In genomic region chr16:31452467-31452866, GRCm38 (mm10) we compare ENCODE assay signal across 25 mouse cellular contexts. TPM values are rescaled to one million over a fixed set of nuclear protein-coding genes. Genes with fewer than 3 reads are reported as not detected.
DNase-seq lines count a peak whose midpoint lies in the region; ATAC-seq and TF ChIP-seq lines count a peak whose summit lies in the region.
"Had no signal": no experiment of that assay in that cellular context is flagged by ENCODE, and none has a peak within 500 bp of the region (broad histone marks: within the 10 kb centered on the region; RNA-seq: fewer than 3 reads in every experiment).

No protein-coding gene starts in this region.

- DNase-seq in kidney, postnatal 0 days (ENCODE audit: low spot score) = peak; percentile 33
- no peak for DNase-seq in kidney, adult 8-10 months
- no peak for DNase-seq in cerebellum, adult 18-20 months
- no peak for DNase-seq in midbrain, postnatal 0 days (ENCODE audit: low spot score)
- DNase-seq: cerebellum, adult 11 months; cerebellum, postnatal 10 days; gastrocnemius, postnatal 10 days; heart, postnatal 4 days; kidney, adult 11 months; lung, adult 18-20 months; lung, postnatal 14 days; right cerebral cortex, adult 18-20 months; right cerebral cortex, postnatal 4 days; thymus, postnatal 25 days had no signal

- H3K4me3 ChIP-seq in hindbrain, embryonic 12.5 days = no peak overlapping the region
- no peak overlapping the region for H3K4me3 ChIP-seq in hindbrain, embryonic 16.5 days (ENCODE audit: low read length)
- H3K4me3 ChIP-seq in kidney, postnatal 0 days (replicated peaks; ENCODE audit: low read depth, low read length) = no peak overlapping the region
- H3K4me3 ChIP-seq in intestine, postnatal 0 days (ENCODE audit: low read depth, low read length) = no peak overlapping the region
- no peak overlapping the region for H3K4me3 ChIP-seq in midbrain, postnatal 0 days (ENCODE audit: low read depth, low read length)
- H3K4me3 ChIP-seq: embryonic facial prominence, embryonic 13.5 days; heart, embryonic 10.5 days; hindbrain, embryonic 15.5 days; neural tube, embryonic 15.5 days had no signal

- WGBS in hindbrain, embryonic 12.5 days = 77% methylated on average over 5 of the region's 7 CpGs
- WGBS in hindbrain, embryonic 16.5 days = 76% methylated on average over 5 of the region's 7 CpGs
- WGBS in kidney, postnatal 0 days = 61% methylated on average over 5 of the region's 7 CpGs
- 56% methylated on average over 6 of the region's 7 CpGs for WGBS in intestine, postnatal 0 days
- 74% methylated on average over 6 of the region's 7 CpGs for WGBS in midbrain, postnatal 0 days

- no peak overlapping the region for H3K9ac ChIP-seq in hindbrain, embryonic 12.5 days
- no peak overlapping the region for H3K9ac ChIP-seq in hindbrain, embryonic 16.5 days (ENCODE audit: low read depth, low read length)
- H3K9ac ChIP-seq in kidney, postnatal 0 days (ENCODE audit: low read depth, low read length) = no peak overlapping the region
- no peak overlapping the region for H3K9ac ChIP-seq in intestine, postnatal 0 days (ENCODE audit: low read depth, low read length)
- H3K9ac ChIP-seq in midbrain, postnatal 0 days (replicated peaks; ENCODE audit: low read length, poor library complexity, severe bottlenecking) = no peak overlapping the region
- H3K9ac ChIP-seq: embryonic facial prominence, embryonic 13.5 days; hindbrain, embryonic 15.5 days; neural tube, embryonic 15.5 days had no signal

- ATAC-seq in hindbrain, embryonic 12.5 days (ENCODE audit: low FRiP score) = 0 out of 2 replicates have a peak, but pooled peaks have one; percentile 29
- ATAC-seq in hindbrain, embryonic 16.5 days = no peak
- ATAC-seq in kidney, postnatal 0 days (replicated peaks; ENCODE audit: low FRiP score, low read depth) = peak; percentile 18
- peak; percentile 31; the same call in 1 of the 2 replicates for ATAC-seq in intestine, postnatal 0 days
- ATAC-seq in midbrain, postnatal 0 days (ENCODE audit: low FRiP score) = no peak
- ATAC-seq: CD4-positive, CD25-positive, alpha-beta regulatory T cell, adult 4 months; forebrain, embryonic 16.5 days had no signal

- no peak for TF ChIP-seq CTCF in kidney, postnatal 0 days (IDR thresholded peaks at IDR 0.05; ENCODE audit: low read depth)
- no peak for TF ChIP-seq CTCF in intestine, postnatal 0 days (IDR thresholded peaks at IDR 0.05; ENCODE audit: low read depth)
- no peak for TF ChIP-seq CTCF in midbrain, postnatal 0 days (IDR thresholded peaks at IDR 0.05)

- H3K27ac ChIP-seq in hindbrain, embryonic 12.5 days = no peak overlapping the region
- H3K27ac ChIP-seq in hindbrain, embryonic 16.5 days (ENCODE audit: low read depth, low read length) = no peak overlapping the region
- H3K27ac ChIP-seq in kidney, postnatal 0 days = 0 out of 2 replicates have a peak overlapping the region, but pooled peaks have one; percentile 25
- peak overlapping the region; percentile 35; the same call in 1 of the 2 replicates for H3K27ac ChIP-seq in intestine, postnatal 0 days (ENCODE audit: low read depth, low read length)
- no peak overlapping the region for H3K27ac ChIP-seq in midbrain, postnatal 0 days (ENCODE audit: low read depth, low read length)
- H3K27ac ChIP-seq: embryonic facial prominence, embryonic 13.5 days; heart, embryonic 10.5 days; hindbrain, embryonic 15.5 days; neural tube, embryonic 15.5 days had no signal

- peaks cover 28% of the 10 kb centered on the region for H3K36me3 ChIP-seq in hindbrain, embryonic 12.5 days
- H3K36me3 ChIP-seq in hindbrain, embryonic 16.5 days (ENCODE audit: control insufficient read depth, insufficient read depth, low read length) = peaks cover 19% of the 10 kb centered on the region
- no peaks in the 10 kb centered on the region for H3K36me3 ChIP-seq in kidney, postnatal 0 days (ENCODE audit: insufficient read depth, low read length)
- peaks cover 51% of the 10 kb centered on the region; the same call in 1 of the 2 replicates for H3K36me3 ChIP-seq in intestine, postnatal 0 days (ENCODE audit: control insufficient read depth, insufficient read depth)
- peaks cover 63% of the 10 kb centered on the region for H3K36me3 ChIP-seq in midbrain, postnatal 0 days (ENCODE audit: insufficient read depth, low read length)
- H3K36me3 ChIP-seq: heart, embryonic 10.5 days had no signal

- H3K4me1 ChIP-seq in hindbrain, embryonic 12.5 days = no peaks in the 10 kb centered on the region
- no peaks in the 10 kb centered on the region for H3K4me1 ChIP-seq in hindbrain, embryonic 16.5 days (ENCODE audit: control insufficient read depth, insufficient read depth, low read depth, low read length)
- peaks cover 9% of the 10 kb centered on the region; the same call in 1 of the 2 replicates for H3K4me1 ChIP-seq in kidney, postnatal 0 days (replicated peaks; ENCODE audit: insufficient read depth, low read length)
- peaks cover 18% of the 10 kb centered on the region for H3K4me1 ChIP-seq in intestine, postnatal 0 days (replicated peaks; ENCODE audit: control insufficient read depth, insufficient read depth, low read length)
- H3K4me1 ChIP-seq in midbrain, postnatal 0 days (ENCODE audit: insufficient read depth, low read length) = no peaks in the 10 kb centered on the region
- H3K4me1 ChIP-seq: hindbrain, embryonic 15.5 days; neural tube, embryonic 15.5 days had no signal

- H3K27me3 ChIP-seq in hindbrain, embryonic 12.5 days = no peaks in the 10 kb centered on the region
- H3K27me3 ChIP-seq in hindbrain, embryonic 16.5 days (replicated peaks; ENCODE audit: control insufficient read depth, insufficient read depth, low read length) = no peaks in the 10 kb centered on the region
- H3K27me3 ChIP-seq in kidney, postnatal 0 days (ENCODE audit: insufficient read depth, low read length) = no peaks in the 10 kb centered on the region
- no peaks in the 10 kb centered on the region for H3K27me3 ChIP-seq in intestine, postnatal 0 days (replicated peaks; ENCODE audit: control insufficient read depth, insufficient read depth, low read length)
- H3K27me3 ChIP-seq in midbrain, postnatal 0 days (ENCODE audit: insufficient read depth, low read length) = no peaks in the 10 kb centered on the region
- H3K27me3 ChIP-seq: embryonic facial prominence, embryonic 13.5 days; hindbrain, embryonic 15.5 days; neural tube, embryonic 15.5 days had no signal

- H3K4me2 ChIP-seq in hindbrain, embryonic 12.5 days (replicated peaks) = no peak overlapping the region
- no peak overlapping the region for H3K4me2 ChIP-seq in hindbrain, embryonic 16.5 days (ENCODE audit: low read length)
- H3K4me2 ChIP-seq in kidney, postnatal 0 days (ENCODE audit: low read length) = peak overlapping the region; percentile 32; the same call in 1 of the 2 replicates
- no peak overlapping the region for H3K4me2 ChIP-seq in intestine, postnatal 0 days (replicated peaks; ENCODE audit: low read depth)
- no peak overlapping the region for H3K4me2 ChIP-seq in midbrain, postnatal 0 days (ENCODE audit: low read depth, low read length, poor library complexity, severe bottlenecking)
- H3K4me2 ChIP-seq: embryonic facial prominence, embryonic 13.5 days; hindbrain, embryonic 15.5 days; liver, embryonic 11.5 days; midbrain, embryonic 11.5 days; neural tube, embryonic 15.5 days had no signal

- H3K9me3 ChIP-seq in hindbrain, embryonic 12.5 days (replicated peaks) = no peaks in the 10 kb centered on the region
- no peaks in the 10 kb centered on the region for H3K9me3 ChIP-seq in hindbrain, embryonic 16.5 days (ENCODE audit: control insufficient read depth, low read length)
- no peaks in the 10 kb centered on the region for H3K9me3 ChIP-seq in kidney, postnatal 0 days (replicated peaks; ENCODE audit: low read length)
- H3K9me3 ChIP-seq in intestine, postnatal 0 days (ENCODE audit: control insufficient read depth) = no peaks in the 10 kb centered on the region
- H3K9me3 ChIP-seq in midbrain, postnatal 0 days (ENCODE audit: low read length) = no peaks in the 10 kb centered on the region
- H3K9me3 ChIP-seq: embryonic facial prominence, embryonic 13.5 days; heart, embryonic 10.5 days; hindbrain, embryonic 15.5 days; neural tube, embryonic 15.5 days had no signal

RNA-seq across cellular contexts. Expression of gene Bdh1, which starts 30.4 kb away (rescaled TPM):
- 45.5 and 55.7 TPM in 2 replicates for polyA plus RNA-seq in hindbrain, embryonic 12.5 days (2016; fragmentation: Nextera tagmentation; extraction: Ambion mirVana)
- polyA plus RNA-seq in hindbrain, embryonic 16.5 days (2015; fragmentation: Nextera tagmentation; extraction: Ambion mirVana) = 141 and 145 TPM in 2 replicates
- polyA plus RNA-seq in kidney, postnatal 0 days (2015; fragmentation: Nextera tagmentation; extraction: Ambion mirVana) = 79.7 and 88.8 TPM in 2 replicates
- 327 and 338 TPM in 2 replicates for polyA plus RNA-seq in intestine, postnatal 0 days (2015; fragmentation: Nextera tagmentation; extraction: Ambion mirVana)
- total RNA-seq in midbrain, postnatal 0 days (2014; rRNA removed) = 76.8 and 88.1 TPM in 2 replicates
- polyA plus RNA-seq in midbrain, postnatal 0 days (2015; fragmentation: Nextera tagmentation; extraction: Ambion mirVana) = 113 and 122 TPM in 2 replicates

Comparison
In these comparisons a context has a peak if more than half of its experiments do, and no peak if none do; other contexts are left out.
1. ATAC-seq: peak in hindbrain, embryonic 12.5 days (single experiment), kidney, postnatal 0 days (single experiment) and intestine, postnatal 0 days (single experiment); none in hindbrain, embryonic 16.5 days (single experiment) and midbrain, postnatal 0 days (single experiment).
2. H3K27ac ChIP-seq: peak in kidney, postnatal 0 days (single experiment) and intestine, postnatal 0 days (single experiment); none in hindbrain, embryonic 12.5 days (single experiment), hindbrain, embryonic 16.5 days (single experiment) and midbrain, postnatal 0 days (single experiment).